Mouse (Mus musculus) thymus, postnatal 4 days (tissue): ENCODE results near the gene Diexf.

Source experiments
- DNase-seq: peaks from one replicate; pipeline ENCODE4 v3.0.0; 2021

Diexf gene

GRCm38 (mm10) chr1:193086111-193086841 lies 43.8 kb downstream of the Diexf start:
- DNase-seq: no peak

GRCm38 (mm10) chr1:193085541-193086020 lies 44.5 kb downstream of the Diexf start:
- DNase-seq: no peak

GRCm38 (mm10) chr1:193084016-193084415 lies 46.1 kb downstream of the Diexf start:
- no peak for DNase-seq

GRCm38 (mm10) chr1:193083051-193083450 lies 47.0 kb downstream of the Diexf start:
- DNase-seq: no peak

- DNase-seq: no peak
Measured at GRCm38 (mm10) chr1:193082311-193082921, 47.7 kb downstream of the Diexf start.

GRCm38 (mm10) chr1:193062618-193063017 lies 67.5 kb downstream of the Diexf start:
- DNase-seq: no peak

- DNase-seq: no peak
Measured at GRCm38 (mm10) chr1:193060167-193060566, 69.9 kb downstream of the Diexf start.

- DNase-seq: no peak
Measured at GRCm38 (mm10) chr1:193059596-193059995, 70.5 kb downstream of the Diexf start.

- DNase-seq: no peak
Measured at GRCm38 (mm10) chr1:193054401-193054800, 75.7 kb downstream of the Diexf start.

GRCm38 (mm10) chr1:193053065-193053464 lies 77.0 kb downstream of the Diexf start:
- no peak for DNase-seq

GRCm38 (mm10) chr1:193047616-193048015 lies 82.5 kb downstream of the Diexf start:
- DNase-seq: no peak

GRCm38 (mm10) chr1:193042760-193043295 lies 87.2 kb downstream of the Diexf start:
- no peak for DNase-seq
